Mouse (Mus musculus): Measurements from ENCODE around the gene Ovca2.

Ovca2 gene

GRCm38 (mm10) chr11:75178672-75179208 is at the start of gene Ovca2:
Gene Ovca2 (minus strand): TSS chr11:75178835.
- DNase-seq (ENCODE audit: low read depth, low spot score), result peak; percentile 96

- no peak for DNase-seq (ENCODE audit: low read depth, low spot score)
Measured at GRCm38 (mm10) chr11:75227632-75228031, 49.0 kb upstream of the Ovca2 start.

DNA sequence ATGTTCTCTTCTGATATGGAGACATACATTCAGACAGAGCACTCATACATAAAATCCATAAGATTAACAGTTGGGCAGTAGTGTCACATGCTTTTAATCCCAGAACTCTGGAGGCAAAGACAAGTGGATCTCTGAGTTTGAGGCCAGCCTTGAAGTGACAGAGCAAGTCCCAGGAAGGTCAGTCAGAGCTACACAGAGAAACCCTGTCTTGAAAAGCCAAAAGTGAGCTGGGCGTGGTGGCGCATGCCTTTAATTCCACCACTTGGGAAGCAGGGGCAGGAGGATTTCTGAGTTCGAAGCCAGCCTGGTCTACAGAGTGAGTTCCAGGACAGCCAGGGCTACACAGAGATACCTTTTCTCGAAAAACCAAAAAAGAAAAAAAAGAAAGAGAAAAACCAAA is 46.2 kb upstream of the Ovca2 start:
- no peak for DNase-seq (ENCODE audit: low read depth, low spot score)

- no peak for DNase-seq (ENCODE audit: low read depth, low spot score)
Measured at GRCm38 (mm10) chr11:75224062-75224461, 45.4 kb upstream of the Ovca2 start.

- no peak for DNase-seq (ENCODE audit: low read depth, low spot score)
Measured at GRCm38 (mm10) chr11:75220517-75221145, 42.0 kb upstream of the Ovca2 start.

DNA sequence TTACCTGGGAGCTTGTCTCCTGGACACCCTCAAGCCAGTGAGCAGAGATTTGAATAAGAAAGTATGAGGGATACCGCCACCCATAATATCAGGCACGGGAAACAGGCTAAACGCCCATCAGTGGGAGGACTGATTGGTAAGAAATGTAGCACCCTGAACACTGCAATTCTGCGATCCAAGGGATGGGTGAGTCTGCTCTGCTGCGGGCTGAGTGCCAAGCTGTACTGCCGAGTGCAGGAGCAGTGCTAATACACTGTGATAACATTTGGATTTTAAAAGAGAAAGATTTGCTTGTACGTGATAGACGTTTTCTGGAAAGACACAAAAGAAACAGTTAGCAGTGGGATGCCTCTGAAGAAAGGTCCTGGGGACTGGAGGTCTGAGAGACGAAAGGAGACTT is 41.5 kb upstream of the Ovca2 start:
- DNase-seq (ENCODE audit: low read depth, low spot score), result no peak

DNA sequence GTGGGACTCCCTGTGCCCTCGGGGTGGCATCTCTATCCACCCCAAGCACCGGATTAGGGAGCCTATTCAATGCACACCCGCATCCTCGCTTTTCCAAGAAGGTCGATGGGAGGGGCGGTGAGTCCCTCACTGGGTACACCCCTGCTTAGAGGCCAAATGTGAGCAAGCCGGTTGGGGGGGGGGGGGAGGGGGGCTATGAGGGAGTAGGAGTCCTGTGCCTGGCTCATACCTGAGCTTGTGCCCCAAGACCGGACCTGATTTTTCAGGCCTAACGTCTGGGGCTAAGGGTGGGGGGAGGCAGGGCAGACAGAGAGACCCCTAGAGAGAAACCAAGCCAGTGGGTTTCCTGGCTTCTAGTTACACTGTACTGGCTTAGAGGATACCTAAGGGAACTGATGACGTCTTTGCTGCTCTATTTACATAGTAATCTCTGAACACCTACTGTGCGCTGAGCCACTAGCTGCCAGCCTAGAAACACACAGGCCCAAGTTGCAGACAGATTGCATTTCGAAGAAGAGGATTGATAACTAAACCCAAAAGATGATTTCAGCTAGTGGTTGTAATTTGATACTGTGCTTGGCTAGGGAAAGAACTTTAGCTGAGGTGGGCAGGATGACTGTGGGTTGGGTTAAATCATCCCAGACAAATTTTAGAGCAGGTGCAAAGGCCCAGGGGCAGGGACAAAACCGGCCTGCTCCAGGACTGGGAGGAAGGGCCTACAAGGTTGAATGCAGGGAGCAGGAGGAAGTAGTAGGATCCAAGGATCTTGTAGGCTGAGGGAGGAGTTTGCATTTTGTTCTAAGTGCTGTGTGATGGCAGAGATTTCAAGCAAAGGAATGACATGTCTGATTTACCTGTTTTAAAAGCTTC is 35.7 kb upstream of the Ovca2 start:
- no peak for DNase-seq (ENCODE audit: low read depth, low spot score)

DNA sequence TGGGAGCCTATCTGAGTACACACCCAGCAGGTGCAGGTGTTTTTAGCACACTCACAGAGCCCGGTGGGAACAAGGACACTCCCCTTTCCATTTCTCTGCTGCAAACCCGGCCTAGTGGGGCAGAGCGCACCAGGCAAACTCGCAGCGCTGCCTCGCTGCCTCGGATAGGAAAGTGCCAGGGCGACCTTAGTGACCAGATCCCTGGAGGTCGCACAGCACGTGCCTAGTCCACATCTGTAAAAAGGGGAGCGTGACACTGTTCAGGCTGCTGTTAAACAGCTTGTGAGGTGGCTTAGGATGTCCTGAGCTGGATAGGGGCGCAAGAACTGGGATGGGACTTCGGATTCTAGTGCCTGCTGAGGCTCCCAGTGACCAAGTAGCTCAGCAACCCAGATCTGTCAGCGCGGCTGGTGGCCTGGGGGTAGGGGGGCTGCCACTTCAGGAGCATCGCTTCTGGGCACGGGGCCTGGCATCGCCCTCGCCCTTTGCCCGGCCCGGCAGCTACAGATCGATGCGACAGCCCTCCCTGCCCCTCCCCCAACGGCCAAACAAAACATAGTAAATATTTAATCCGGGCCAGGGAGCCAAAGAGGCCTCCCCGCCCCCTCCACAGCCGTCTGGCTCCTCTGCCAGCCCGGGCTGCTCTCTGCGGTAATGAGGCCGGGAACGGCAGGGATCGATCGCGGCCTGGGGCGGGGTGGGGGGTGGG is 34.9 kb upstream of the Ovca2 start:
- DNase-seq (ENCODE audit: low read depth, low spot score), result no peak

DNA sequence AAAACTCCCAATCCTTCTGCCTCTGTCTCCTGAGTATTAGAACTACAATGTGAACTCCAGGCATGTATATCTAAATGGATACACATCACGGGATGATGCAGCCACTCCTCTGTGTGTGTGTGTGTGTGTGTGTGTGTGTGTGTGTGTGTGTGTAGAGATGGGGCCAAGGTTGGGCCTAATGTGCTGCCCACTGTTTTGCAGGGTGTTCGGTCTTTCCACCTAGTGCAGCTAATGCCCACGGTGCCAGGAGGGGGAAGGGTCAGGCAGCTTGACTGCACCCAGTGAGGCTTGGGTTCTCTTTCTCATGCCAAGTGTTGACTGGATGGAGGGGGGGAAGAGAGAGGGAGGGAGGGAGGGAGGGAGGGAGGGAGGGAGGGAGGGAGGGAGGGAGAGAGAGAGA is 34.2 kb upstream of the Ovca2 start:
- no peak for DNase-seq (ENCODE audit: low read depth, low spot score)

DNA sequence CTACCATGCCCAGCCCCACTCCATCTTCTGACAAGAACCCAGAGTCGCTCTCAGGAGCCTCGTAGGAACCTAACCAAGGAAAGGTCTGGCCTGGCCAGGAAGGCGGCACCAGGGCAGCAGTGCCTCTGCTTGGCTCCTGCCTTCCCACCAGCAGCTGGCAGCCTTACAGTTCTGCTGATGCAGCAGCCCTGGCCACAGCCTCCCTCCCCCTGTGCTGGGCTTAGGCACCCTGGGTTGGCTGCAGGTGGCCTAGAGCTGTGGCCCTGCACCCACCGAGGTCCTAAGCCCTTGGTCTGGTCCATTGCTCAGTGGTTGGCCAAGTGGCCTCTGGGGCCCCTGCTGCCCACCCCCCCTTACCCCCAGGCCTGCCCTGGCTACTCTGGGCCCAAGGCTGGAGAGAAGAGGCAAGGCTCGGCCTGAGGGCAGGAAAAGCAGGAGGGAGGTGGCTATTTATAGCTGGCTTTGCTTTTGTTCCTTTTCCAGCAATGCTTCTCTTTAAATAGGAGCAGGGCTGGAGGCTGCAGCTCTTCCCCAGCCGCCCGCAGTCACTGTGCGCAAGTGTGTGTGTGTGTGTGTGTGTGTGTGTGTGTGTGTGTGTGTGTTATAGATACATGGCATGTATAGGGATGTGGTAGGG is 33.5 kb upstream of the Ovca2 start:
- DNase-seq (ENCODE audit: low read depth, low spot score), result no peak

- no peak for DNase-seq (ENCODE audit: low read depth, low spot score)
Measured at GRCm38 (mm10) chr11:75210755-75211154, 32.1 kb upstream of the Ovca2 start.

- no peak for DNase-seq (ENCODE audit: low read depth, low spot score)
Measured at GRCm38 (mm10) chr11:75210093-75210492, 31.5 kb upstream of the Ovca2 start.

DNA sequence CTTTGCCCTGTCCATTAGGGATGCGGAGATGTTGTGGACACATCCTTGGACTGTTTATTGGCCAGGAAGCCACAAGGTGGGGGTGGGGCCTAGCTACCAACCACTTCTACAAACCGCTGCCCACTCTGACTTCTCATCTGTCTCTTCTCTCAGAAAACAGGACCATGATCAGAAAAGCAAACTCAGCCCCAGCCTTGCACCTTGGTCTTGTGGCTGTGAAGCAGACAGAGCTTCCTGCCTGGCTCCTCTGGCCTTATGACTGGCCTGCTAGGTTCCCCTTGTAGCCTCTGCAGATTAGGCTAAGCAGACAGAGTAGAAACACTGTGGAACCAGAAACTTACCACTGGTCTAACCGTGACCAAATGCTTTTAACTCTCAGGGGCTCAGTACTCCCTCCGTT is 30.7 kb upstream of the Ovca2 start:
- no peak for DNase-seq (ENCODE audit: low read depth, low spot score)

DNA sequence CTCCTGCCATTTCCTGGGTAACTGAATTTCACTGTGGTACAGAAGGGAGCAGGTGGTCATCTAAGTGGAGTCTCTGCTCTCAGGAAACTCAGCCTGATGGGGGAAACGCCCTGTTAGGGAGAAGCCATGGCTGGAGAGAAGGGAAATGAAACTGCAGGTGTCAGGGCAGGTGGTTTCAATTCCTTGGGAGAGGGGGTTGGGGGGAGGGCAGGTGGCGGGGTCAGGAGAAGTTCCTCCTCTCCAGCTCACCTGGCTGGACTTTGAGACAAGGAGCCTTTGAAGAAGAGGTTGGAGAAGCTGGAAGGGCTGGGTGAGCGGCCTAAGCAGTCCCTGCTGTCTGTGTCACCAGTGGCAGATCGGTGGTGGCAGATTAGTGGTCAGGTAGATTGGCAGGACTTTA is 27.7 kb upstream of the Ovca2 start:
- no peak for DNase-seq (ENCODE audit: low read depth, low spot score)

DNA sequence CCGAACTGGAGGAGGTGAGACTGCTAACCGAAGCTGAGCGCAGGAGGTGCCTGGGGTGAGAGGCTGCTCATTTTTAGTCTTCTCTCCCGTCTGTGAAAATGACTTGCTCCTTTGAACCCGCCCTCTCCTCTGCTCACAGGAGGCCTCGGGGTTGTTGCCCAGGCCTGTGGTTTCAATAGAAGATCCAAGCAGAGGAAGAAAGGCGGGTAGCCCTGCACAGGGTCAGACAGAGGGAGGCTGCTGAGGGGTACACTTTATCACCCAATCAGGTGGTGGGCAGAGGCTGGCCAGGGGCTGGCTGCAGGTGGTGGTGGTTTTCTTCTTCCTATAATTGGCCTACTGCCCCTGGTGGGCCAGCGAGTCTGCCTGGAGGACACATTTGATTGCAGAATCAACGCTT is 25.8 kb upstream of the Ovca2 start:
- DNase-seq (ENCODE audit: low read depth, low spot score), result no peak

DNA sequence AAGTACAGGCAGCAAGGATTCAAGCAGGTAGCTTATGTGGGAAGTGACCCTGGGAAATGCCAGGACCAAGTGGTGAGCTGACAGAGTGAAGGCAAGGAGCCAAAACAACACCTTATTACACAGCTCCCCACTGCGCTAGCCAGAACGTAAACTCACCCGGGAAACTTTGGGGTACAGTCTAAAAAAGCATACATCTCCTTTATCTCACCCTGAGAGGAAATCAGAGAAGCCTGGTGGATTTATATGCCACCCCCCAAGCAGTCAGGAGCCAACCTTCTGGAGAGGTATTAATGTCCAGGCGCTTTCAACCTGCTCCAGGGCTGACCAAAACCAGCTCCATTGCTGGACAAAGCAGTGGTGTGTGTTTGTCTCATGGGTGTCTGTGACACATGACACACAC is 25.3 kb upstream of the Ovca2 start:
- DNase-seq (ENCODE audit: low read depth, low spot score), result no peak

- DNase-seq (ENCODE audit: low read depth, low spot score), result no peak
Measured at GRCm38 (mm10) chr11:75201721-75202120, 23.1 kb upstream of the Ovca2 start.

- no peak for DNase-seq (ENCODE audit: low read depth, low spot score)
Measured at GRCm38 (mm10) chr11:75200935-75201334, 22.3 kb upstream of the Ovca2 start.

- peak; percentile 48 for DNase-seq (ENCODE audit: low read depth, low spot score)
Measured at GRCm38 (mm10) chr11:75199951-75200350, 21.3 kb upstream of the Ovca2 start.

- no peak for DNase-seq (ENCODE audit: low read depth, low spot score)
Measured at GRCm38 (mm10) chr11:75198792-75199191, 20.2 kb upstream of the Ovca2 start.

DNA sequence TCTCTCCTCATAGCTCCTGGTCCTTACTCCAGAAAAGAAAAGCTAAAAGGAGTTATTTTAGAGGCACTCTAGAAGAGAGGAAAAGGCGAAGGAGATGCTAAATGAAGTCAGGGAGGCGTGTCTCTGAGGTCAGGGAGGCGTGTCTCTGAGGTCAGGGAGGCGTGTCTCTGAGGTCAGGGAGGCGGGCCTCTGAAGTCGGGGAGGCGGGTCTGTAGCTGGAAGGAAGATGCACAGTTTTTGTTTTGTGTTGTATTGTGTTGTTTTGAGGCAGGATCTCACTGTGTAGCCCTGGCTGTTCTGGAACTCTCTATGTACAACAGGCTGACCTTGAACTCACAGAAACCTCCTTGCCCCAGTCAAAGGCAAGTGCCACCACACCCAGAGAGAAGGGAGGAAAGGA is 19.3 kb upstream of the Ovca2 start:
- DNase-seq (ENCODE audit: low read depth, low spot score), result peak; percentile 51

GRCm38 (mm10) chr11:75196131-75196530 is 17.5 kb upstream of the Ovca2 start:
- DNase-seq (ENCODE audit: low read depth, low spot score), result no peak
